Mouse (Mus musculus) liver, postnatal 0 days (tissue): ENCODE measurements around the gene Scn1b.

Experiments used
- CTCF ChIP-seq: sonication (generic); IDR thresholded peaks from 2 replicates; pipeline ENCODE4 v1.5.1; 2016; ENCODE audit warnings: antibody characterized with exemption, low read depth
- EP300 ChIP-seq: IDR thresholded peaks from 2 replicates; pipeline ENCODE4 v1.6.1; 2016; ENCODE audit warnings: antibody characterized with exemption, low read depth, mild to moderate bottlenecking

DNA sequence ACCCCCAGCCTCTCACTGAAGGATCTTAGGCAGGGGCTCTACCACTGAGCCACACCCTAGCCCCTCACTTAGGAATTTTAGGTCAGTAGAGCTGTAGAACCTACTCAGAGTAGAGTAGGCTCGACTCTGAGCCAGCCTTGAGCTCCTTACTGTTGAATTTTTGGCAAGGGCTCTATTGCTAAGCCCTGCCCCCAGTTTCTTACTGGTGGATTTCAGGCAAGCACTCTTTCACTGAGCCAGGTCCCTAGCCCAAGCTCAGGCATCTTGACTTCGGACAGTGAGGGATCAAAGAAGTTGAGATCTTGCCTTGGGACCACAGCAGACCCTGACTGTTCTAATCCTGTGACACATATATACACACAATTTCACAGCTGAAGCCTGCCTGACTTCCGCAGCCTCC is 3.1 kb downstream of the Scn1b start:
- TF ChIP-seq CTCF (no peak), EP300 (no peak)
